Mouse (Mus musculus): ENCODE measurements around the gene Prmt2. TPM values are rescaled to one million over a fixed set of nuclear protein-coding genes. Genes with fewer than 3 reads are reported as not detected.

Prmt2 gene
- polyA plus RNA-seq, 1 experiment from 2014 or later: 60.4 TPM

DNA sequence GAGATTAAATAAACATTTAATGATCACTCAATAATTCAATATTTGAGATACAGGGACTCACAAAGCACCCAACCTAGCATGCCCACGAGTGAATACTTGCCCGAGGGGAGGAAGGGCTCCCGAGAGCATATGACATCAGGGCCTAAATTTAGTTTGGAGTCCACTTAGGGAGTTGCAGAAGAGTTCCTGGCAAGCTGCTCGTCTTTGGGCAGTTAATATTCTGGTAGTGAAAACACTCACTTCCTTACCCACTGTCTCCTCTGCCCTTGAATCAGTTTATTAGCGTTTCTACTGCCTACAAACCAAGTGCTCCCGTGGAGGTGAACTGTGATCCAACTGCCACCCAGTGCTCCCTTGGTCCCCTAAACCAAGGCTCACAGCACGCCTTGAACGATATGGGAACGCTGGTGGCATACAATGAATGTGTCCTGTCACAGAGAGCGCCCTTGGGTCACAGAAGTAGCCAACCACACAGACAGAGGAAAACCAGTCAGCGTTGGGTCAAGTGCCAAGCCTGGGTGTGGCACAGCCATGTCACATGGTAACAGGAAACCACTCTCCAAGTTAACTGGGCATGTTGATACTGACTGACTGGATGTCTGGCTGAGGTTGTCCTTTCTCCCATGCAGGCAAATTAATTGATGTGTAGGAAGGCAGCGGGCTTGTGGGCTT, 20.2 kb upstream of the Prmt2 start:
- no peaks in the 10 kb centered on the region for H3K27me3 ChIP-seq (ENCODE audit: control insufficient read depth, insufficient read depth, low read length)
- no peaks in the 10 kb centered on the region for H3K9me3 ChIP-seq (replicated peaks; ENCODE audit: control insufficient read depth, low read length)
- 40% methylated on average over 12 of the region's 12 CpGs for WGBS
- peak overlapping the region; percentile 88 for H3K27ac ChIP-seq (ENCODE audit: low read length)
- peak; percentile 74 for ATAC-seq (replicated peaks; ENCODE audit: extremely low read depth, insufficient read depth, low FRiP score)
- H3K9ac ChIP-seq (ENCODE audit: low read length): 0 out of 2 replicates have a peak overlapping the region, but pooled peaks have one; percentile 15
- peaks cover 23% of the 10 kb centered on the region for H3K4me1 ChIP-seq (ENCODE audit: control insufficient read depth, insufficient read depth, low read length)
- H3K36me3 ChIP-seq (ENCODE audit: control insufficient read depth, insufficient read depth): no peaks in the 10 kb centered on the region
- H3K4me2 ChIP-seq (ENCODE audit: low read depth, low read length): no peak overlapping the region
- H3K4me3 ChIP-seq (ENCODE audit: low read length): no peak overlapping the region

DNA sequence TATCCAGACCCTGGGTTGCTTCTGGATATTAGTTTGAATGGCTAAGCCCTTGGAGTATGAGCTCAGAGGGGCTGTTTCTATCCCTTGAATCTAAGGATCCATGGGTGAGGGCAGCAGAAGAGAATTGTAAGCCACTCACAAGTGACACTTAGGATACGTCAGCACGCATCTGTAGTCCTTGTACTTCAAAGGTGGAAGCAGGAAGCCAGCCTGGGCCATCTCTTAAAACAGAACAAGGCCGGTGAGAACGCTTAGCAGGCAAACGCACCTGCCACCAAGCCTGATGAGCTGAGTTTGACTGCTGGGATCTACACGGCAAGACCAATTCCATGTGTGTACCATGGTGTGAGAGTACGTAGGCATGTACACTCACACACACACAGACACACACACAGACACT, 19.6 kb upstream of the Prmt2 start:
- no peak for ATAC-seq (replicated peaks; ENCODE audit: extremely low read depth, insufficient read depth, low FRiP score)
- no peaks in the 10 kb centered on the region for H3K36me3 ChIP-seq (ENCODE audit: control insufficient read depth, insufficient read depth)
- H3K9ac ChIP-seq (ENCODE audit: low read length): no peak overlapping the region
- H3K4me1 ChIP-seq (ENCODE audit: control insufficient read depth, insufficient read depth, low read length): peaks cover 23% of the 10 kb centered on the region
- no peaks in the 10 kb centered on the region for H3K9me3 ChIP-seq (replicated peaks; ENCODE audit: control insufficient read depth, low read length)
- no peaks in the 10 kb centered on the region for H3K27me3 ChIP-seq (ENCODE audit: control insufficient read depth, insufficient read depth, low read length)
- 76% methylated on average over 7 of the region's 7 CpGs for WGBS
- no peak overlapping the region for H3K4me3 ChIP-seq (ENCODE audit: low read length)
- H3K27ac ChIP-seq (ENCODE audit: low read length): peak overlapping the region; percentile 88
- no peak overlapping the region for H3K4me2 ChIP-seq (ENCODE audit: low read depth, low read length)

DNA sequence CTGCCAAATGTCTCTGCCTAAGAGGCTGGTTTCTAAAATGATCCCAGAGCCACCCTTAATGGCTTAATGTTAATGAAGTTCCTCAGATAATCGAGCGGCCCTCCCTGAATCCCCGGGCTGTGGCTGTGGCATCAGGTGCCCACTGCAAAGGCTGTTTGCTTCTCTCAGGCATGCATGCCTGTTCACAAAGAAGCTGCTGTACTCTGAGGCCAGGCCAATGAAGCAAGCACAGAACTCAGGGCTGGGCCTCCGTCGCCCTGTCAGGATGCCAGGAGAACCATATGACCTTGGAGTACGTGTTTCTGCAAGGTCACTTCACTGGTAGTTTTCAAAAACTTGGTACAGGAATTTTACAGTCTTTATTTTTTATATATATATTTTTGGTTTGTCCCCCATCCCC, 18.0 kb upstream of the Prmt2 start:
- Histone ChIP-seq H3K4me2 (ENCODE audit: low read depth, low read length) (no peak overlapping the region), H3K9me3 (replicated peaks; ENCODE audit: control insufficient read depth, low read length) (no peaks in the 10 kb centered on the region), H3K9ac (ENCODE audit: low read length) (no peak overlapping the region), H3K4me1 (ENCODE audit: control insufficient read depth, insufficient read depth, low read length) (peaks cover 23% of the 10 kb centered on the region), H3K36me3 (ENCODE audit: control insufficient read depth, insufficient read depth) (no peaks in the 10 kb centered on the region), H3K27ac (ENCODE audit: low read length) (peak overlapping the region; percentile 15; the same call in 1 of the 2 replicates), H3K27me3 (ENCODE audit: control insufficient read depth, insufficient read depth, low read length) (no peaks in the 10 kb centered on the region), H3K4me3 (ENCODE audit: low read length) (no peak overlapping the region)
- WGBS: 55% methylated on average over 6 of the region's 6 CpGs
- no peak for ATAC-seq (replicated peaks; ENCODE audit: extremely low read depth, insufficient read depth, low FRiP score)

- H3K9me3 ChIP-seq (replicated peaks; ENCODE audit: control insufficient read depth, low read length): no peaks in the 10 kb centered on the region
- no peak; the same call in 1 of the 2 replicates for ATAC-seq (replicated peaks; ENCODE audit: extremely low read depth, insufficient read depth, low FRiP score)
- no peak within 1 kb of the TSS for H3K9ac ChIP-seq (ENCODE audit: low read length)
- no peak within 1 kb of the TSS for H3K27ac ChIP-seq (ENCODE audit: low read length)
- H3K36me3 ChIP-seq (ENCODE audit: control insufficient read depth, insufficient read depth): no peaks in the 10 kb centered on the region
- peaks cover 23% of the 10 kb centered on the region for H3K4me1 ChIP-seq (ENCODE audit: control insufficient read depth, insufficient read depth, low read length)
- no peak within 1 kb of the TSS for H3K4me2 ChIP-seq (ENCODE audit: low read depth, low read length)
- no peak within 1 kb of the TSS for H3K4me3 ChIP-seq (ENCODE audit: low read length)
- H3K27me3 ChIP-seq (ENCODE audit: control insufficient read depth, insufficient read depth, low read length): no peaks in the 10 kb centered on the region
- 31% methylated on average over 4 of the region's 4 CpGs for whole genome bisulfite sequencing
Measured at GRCm38 (mm10) chr10:76253536-76253935, 15.9 kb upstream of the Prmt2 start, which contains the start of gene S100b. Gene S100b, plus strand, starts transcription at chr10:76253853.

GRCm38 (mm10) chr10:76253079-76253478, 15.4 kb upstream of the Prmt2 start:
- WGBS: 100% methylated on average over 1 of the region's 1 CpGs
- Histone ChIP-seq H3K9me3 (replicated peaks; ENCODE audit: control insufficient read depth, low read length) (no peaks in the 10 kb centered on the region), H3K4me3 (ENCODE audit: low read length) (no peak overlapping the region), H3K4me2 (ENCODE audit: low read depth, low read length) (no peak overlapping the region), H3K4me1 (ENCODE audit: control insufficient read depth, insufficient read depth, low read length) (peaks cover 18% of the 10 kb centered on the region), H3K27ac (ENCODE audit: low read length) (no peak overlapping the region), H3K9ac (ENCODE audit: low read length) (no peak overlapping the region), H3K27me3 (ENCODE audit: control insufficient read depth, insufficient read depth, low read length) (no peaks in the 10 kb centered on the region), H3K36me3 (ENCODE audit: control insufficient read depth, insufficient read depth) (no peaks in the 10 kb centered on the region)
- ATAC-seq (replicated peaks; ENCODE audit: extremely low read depth, insufficient read depth, low FRiP score): no peak

- Histone ChIP-seq H3K4me1 (ENCODE audit: control insufficient read depth, insufficient read depth, low read length) (peaks cover 6% of the 10 kb centered on the region), H3K36me3 (ENCODE audit: control insufficient read depth, insufficient read depth) (no peaks in the 10 kb centered on the region), H3K4me3 (ENCODE audit: low read length) (no peak overlapping the region), H3K27ac (ENCODE audit: low read length) (no peak overlapping the region), H3K9me3 (replicated peaks; ENCODE audit: control insufficient read depth, low read length) (no peaks in the 10 kb centered on the region), H3K4me2 (ENCODE audit: low read depth, low read length) (no peak overlapping the region), H3K9ac (ENCODE audit: low read length) (no peak overlapping the region), H3K27me3 (ENCODE audit: control insufficient read depth, insufficient read depth, low read length) (no peaks in the 10 kb centered on the region)
- ATAC-seq (replicated peaks; ENCODE audit: extremely low read depth, insufficient read depth, low FRiP score): no peak
- 81% methylated on average over 7 of the region's 7 CpGs for WGBS
Measured at GRCm38 (mm10) chr10:76250870-76251269, 13.2 kb upstream of the Prmt2 start.

DNA sequence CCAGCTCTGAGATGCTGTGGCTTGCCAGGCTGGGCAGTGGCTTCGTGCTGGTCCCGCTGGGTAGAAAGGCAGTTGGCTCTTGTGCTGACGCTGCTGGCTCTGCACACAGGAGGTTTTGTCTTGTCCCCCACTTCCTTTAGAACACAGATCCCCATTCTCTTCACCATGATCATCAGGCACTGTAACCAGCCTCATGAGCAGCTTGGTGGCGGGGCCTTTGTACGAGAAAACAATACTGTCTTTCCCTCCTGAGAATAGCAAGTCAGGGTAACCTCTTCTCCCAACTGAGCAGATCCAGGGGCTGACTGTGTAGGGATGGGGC, 10.9 kb upstream of the Prmt2 start:
- Histone ChIP-seq H3K9me3 (replicated peaks; ENCODE audit: control insufficient read depth, low read length) (no peaks in the 10 kb centered on the region), H3K27ac (ENCODE audit: low read length) (no peak overlapping the region), H3K4me3 (ENCODE audit: low read length) (no peak overlapping the region), H3K4me2 (ENCODE audit: low read depth, low read length) (no peak overlapping the region), H3K4me1 (ENCODE audit: control insufficient read depth, insufficient read depth, low read length) (peaks cover 4% of the 10 kb centered on the region), H3K9ac (ENCODE audit: low read length) (no peak overlapping the region), H3K27me3 (ENCODE audit: control insufficient read depth, insufficient read depth, low read length) (no peaks in the 10 kb centered on the region), H3K36me3 (ENCODE audit: control insufficient read depth, insufficient read depth) (no peaks in the 10 kb centered on the region)
- 84% methylated on average over 5 of the region's 5 CpGs for WGBS
- no peak for ATAC-seq (replicated peaks; ENCODE audit: extremely low read depth, insufficient read depth, low FRiP score)

GRCm38 (mm10) chr10:76247960-76248646, 10.4 kb upstream of the Prmt2 start:
- H3K9me3 ChIP-seq (replicated peaks; ENCODE audit: control insufficient read depth, low read length): no peaks in the 10 kb centered on the region
- no peak overlapping the region for H3K4me2 ChIP-seq (ENCODE audit: low read depth, low read length)
- H3K36me3 ChIP-seq (ENCODE audit: control insufficient read depth, insufficient read depth): no peaks in the 10 kb centered on the region
- H3K4me3 ChIP-seq (ENCODE audit: low read length): no peak overlapping the region
- H3K4me1 ChIP-seq (ENCODE audit: control insufficient read depth, insufficient read depth, low read length): no peaks in the 10 kb centered on the region
- H3K27me3 ChIP-seq (ENCODE audit: control insufficient read depth, insufficient read depth, low read length): no peaks in the 10 kb centered on the region
- H3K9ac ChIP-seq (ENCODE audit: low read length): no peak overlapping the region
- WGBS: 67% methylated on average over 21 of the region's 21 CpGs
- no peak for ATAC-seq (replicated peaks; ENCODE audit: extremely low read depth, insufficient read depth, low FRiP score)
- no peak overlapping the region for H3K27ac ChIP-seq (ENCODE audit: low read length)

DNA sequence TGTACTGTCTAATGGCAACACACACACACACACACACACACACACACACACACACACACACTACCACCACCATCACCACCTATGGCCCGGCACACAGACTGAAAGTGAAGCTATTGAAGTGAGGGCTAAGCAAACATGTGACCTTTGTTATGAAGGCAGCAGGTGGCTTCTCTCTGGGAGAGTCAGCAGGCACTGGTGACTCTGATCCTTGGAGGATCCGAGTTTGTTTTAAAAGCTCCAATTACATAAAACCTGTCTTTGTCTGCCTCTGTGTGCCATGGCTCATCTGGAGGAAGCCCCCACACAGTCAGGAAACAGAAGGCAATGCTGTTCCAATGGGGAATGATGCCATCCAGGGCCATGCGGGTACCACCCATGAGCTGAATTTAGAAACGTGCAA, 8.9 kb upstream of the Prmt2 start:
- Histone ChIP-seq H3K27me3 (ENCODE audit: control insufficient read depth, insufficient read depth, low read length) (no peaks in the 10 kb centered on the region), H3K36me3 (ENCODE audit: control insufficient read depth, insufficient read depth) (no peaks in the 10 kb centered on the region), H3K9me3 (replicated peaks; ENCODE audit: control insufficient read depth, low read length) (no peaks in the 10 kb centered on the region), H3K4me2 (ENCODE audit: low read depth, low read length) (no peak overlapping the region), H3K4me1 (ENCODE audit: control insufficient read depth, insufficient read depth, low read length) (no peaks in the 10 kb centered on the region), H3K9ac (ENCODE audit: low read length) (no peak overlapping the region), H3K4me3 (ENCODE audit: low read length) (no peak overlapping the region), H3K27ac (ENCODE audit: low read length) (no peak overlapping the region)
- ATAC-seq (replicated peaks; ENCODE audit: extremely low read depth, insufficient read depth, low FRiP score): no peak
- 47% methylated on average over 4 of the region's 4 CpGs for WGBS

Data from heart, embryonic 16.5 days (tissue).